Mouse (Mus musculus): ENCODE measurements around the gene Phf5a. TPM values are rescaled to one million over a fixed set of nuclear protein-coding genes. Genes with fewer than 3 reads are reported as not detected.

The Phf5a gene
- polyA plus RNA-seq, 2 experiments = 72.6 to 120 TPM

DNA sequence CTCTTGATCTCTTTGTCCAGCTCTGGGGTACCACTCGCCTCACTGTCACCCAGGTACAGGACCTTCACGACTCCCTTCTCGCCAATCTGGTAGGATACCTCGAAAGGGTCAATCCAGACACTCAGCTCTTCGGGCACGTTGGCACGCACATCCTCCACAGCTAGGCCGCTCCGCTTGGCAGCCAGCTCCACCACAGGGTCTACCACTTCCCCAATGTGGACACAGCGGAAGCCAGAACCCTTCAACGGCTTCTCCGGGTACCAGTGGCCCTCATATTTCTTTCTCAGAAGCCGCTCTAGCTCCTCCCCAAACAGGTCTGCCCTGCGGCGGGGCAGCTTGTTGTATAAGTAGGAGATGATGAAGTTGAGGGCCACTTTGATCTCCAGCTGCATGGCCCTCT lies 20.3 kb downstream of the Phf5a start:
- DNase-seq (ENCODE audit: low read depth in 3 of 3, low spot score in 3 of 3) (no peak), ATAC-seq (ENCODE audit: insufficient read depth) (no peak)
- 89% methylated on average over 15 of the region's 15 CpGs for WGBS (ENCODE audit: insufficient replicate concordance)
- H3K27ac ChIP-seq = no peak overlapping the region
- H3K27me3 ChIP-seq (ENCODE audit: control insufficient read depth, insufficient read depth, low read length) = no peaks in the 10 kb centered on the region
- H3K9ac ChIP-seq (replicated peaks) = no peak overlapping the region
- H3K4me2 ChIP-seq (ENCODE audit: low read depth) = no peak overlapping the region
- no peaks in the 10 kb centered on the region for H3K9me3 ChIP-seq (ENCODE audit: control insufficient read depth, low read length)
- peaks cover 4 to 9% of the 10 kb centered on the region in 2 experiments; a peak in 3 of 4 replicates for H3K4me1 ChIP-seq (replicated peaks; ENCODE audit: control insufficient read depth in 2 of 2, insufficient read depth in 2 of 2, low read length in 1 of 2)
- TF ChIP-seq EP300 (IDR thresholded peaks at IDR 0.05; ENCODE audit: low read depth) (no peak), CTCF (IDR thresholded peaks at IDR 0.05; ENCODE audit: low read depth) (no peak)
- peaks cover 31% of the 10 kb centered on the region for H3K36me3 ChIP-seq (replicated peaks; ENCODE audit: control insufficient read depth, insufficient read depth, low read depth)
- H3K4me3 ChIP-seq (ENCODE audit: insufficient read depth in 1 of 2, low read depth in 2 of 2, low read length in 2 of 2) = no peak overlapping the region

DNA sequence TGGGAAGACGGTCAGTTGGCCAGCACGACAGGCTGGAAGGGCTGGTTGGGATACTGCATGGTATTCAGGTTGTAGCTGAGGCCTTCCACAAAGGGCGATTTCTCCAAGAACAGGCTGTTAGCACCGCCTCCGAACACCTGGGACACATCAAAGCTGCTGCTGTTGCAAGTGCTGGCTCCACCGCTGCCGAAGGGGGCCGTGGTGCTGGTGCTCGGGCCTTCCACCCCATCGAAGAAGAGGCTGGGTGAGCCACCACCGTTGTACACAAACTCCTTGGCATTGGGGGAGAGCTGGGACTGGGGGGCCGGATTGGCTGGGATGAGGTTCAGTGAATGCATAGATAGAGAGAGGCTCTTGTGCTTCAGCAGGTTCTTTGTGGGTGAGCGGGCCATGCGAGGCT lies 21.0 kb downstream of the Phf5a start:
- Histone ChIP-seq H3K27me3 (ENCODE audit: control insufficient read depth, insufficient read depth, low read length) (no peaks in the 10 kb centered on the region), H3K36me3 (replicated peaks; ENCODE audit: control insufficient read depth, insufficient read depth, low read depth) (peaks cover 31% of the 10 kb centered on the region), H3K4me2 (ENCODE audit: low read depth) (no peak overlapping the region), H3K27ac (no peak overlapping the region), H3K9me3 (ENCODE audit: control insufficient read depth, low read length) (no peaks in the 10 kb centered on the region), H3K4me1 (replicated peaks; ENCODE audit: control insufficient read depth in 2 of 2, insufficient read depth in 2 of 2, low read length in 1 of 2) (peaks cover under 1 to 7% of the 10 kb centered on the region in 2 experiments; a peak in 3 of 4 replicates), H3K9ac (replicated peaks) (no peak overlapping the region), H3K4me3 (ENCODE audit: insufficient read depth in 1 of 2, low read depth in 2 of 2, low read length in 2 of 2) (no peak overlapping the region)
- 83% methylated on average over 14 of the region's 14 CpGs for whole genome bisulfite sequencing (ENCODE audit: insufficient replicate concordance)
- ATAC-seq (ENCODE audit: insufficient read depth) (no peak), DNase-seq (ENCODE audit: low read depth in 3 of 3, low spot score in 3 of 3) (no peak)
- no peak for TF ChIP-seq EP300 (IDR thresholded peaks at IDR 0.05; ENCODE audit: low read depth)
- no peak for TF ChIP-seq CTCF (IDR thresholded peaks at IDR 0.05; ENCODE audit: low read depth)

DNA sequence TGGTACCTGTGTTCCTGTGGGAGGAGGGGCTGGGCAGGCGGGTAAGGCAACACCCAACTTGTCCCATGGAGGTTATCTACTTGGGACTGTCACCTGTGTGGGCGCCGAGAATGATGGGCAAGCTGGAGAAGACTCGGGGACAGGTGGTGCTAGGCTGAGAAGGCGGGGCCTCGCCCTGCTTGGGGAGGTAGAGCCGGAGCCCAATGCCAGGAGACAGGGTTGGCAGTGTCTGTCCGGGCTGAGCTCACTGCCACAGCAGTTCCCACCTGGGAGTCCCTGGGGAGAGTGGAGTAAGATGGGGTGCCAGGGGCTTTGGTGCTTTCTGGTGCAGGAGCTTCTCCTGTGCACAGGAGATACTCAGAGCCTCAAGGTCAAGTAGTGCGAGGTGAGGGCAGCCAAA lies 22.6 kb downstream of the Phf5a start:
- no peak overlapping the region for H3K27ac ChIP-seq
- peaks cover 27% of the 10 kb centered on the region for H3K36me3 ChIP-seq (replicated peaks; ENCODE audit: control insufficient read depth, insufficient read depth, low read depth)
- H3K4me1 ChIP-seq (replicated peaks; ENCODE audit: control insufficient read depth in 2 of 2, insufficient read depth in 2 of 2, low read length in 1 of 2) = peaks cover 0 to 2% of the 10 kb centered on the region in 2 experiments; a peak in 1 of 4 replicates

DNA sequence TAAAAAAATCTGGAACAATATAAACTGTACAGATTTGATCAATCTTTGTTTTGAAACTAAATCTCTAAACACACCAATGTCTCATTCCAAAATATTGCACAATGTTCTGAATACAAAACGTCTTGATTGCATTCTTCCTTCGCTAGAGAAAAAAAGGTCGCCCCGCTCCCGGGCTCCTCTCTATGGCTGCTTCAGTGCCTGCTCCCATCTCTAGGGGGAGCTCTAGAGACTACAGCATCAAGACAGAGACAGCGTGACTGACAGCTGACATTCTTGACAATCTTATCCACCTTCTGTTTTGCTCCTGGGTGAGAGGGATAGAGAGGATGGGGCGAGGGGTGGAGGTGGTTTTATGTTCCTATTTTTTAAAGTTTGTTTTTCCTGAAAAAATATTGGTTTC lies 23.4 kb downstream of the Phf5a start:
- H3K4me3 ChIP-seq (ENCODE audit: insufficient read depth in 1 of 2, low read depth in 2 of 2, low read length in 2 of 2) = no peak overlapping the region
- H3K27me3 ChIP-seq (ENCODE audit: control insufficient read depth, insufficient read depth, low read length) = no peaks in the 10 kb centered on the region
- no peak for TF ChIP-seq EP300 (IDR thresholded peaks at IDR 0.05; ENCODE audit: low read depth)
- peak; percentile 89 for TF ChIP-seq CTCF (IDR thresholded peaks at IDR 0.05; ENCODE audit: low read depth)
- H3K9me3 ChIP-seq (ENCODE audit: control insufficient read depth, low read length) = no peaks in the 10 kb centered on the region
- DNase-seq (ENCODE audit: low read depth in 3 of 3, low spot score in 3 of 3) = peak; percentile 60 to 68 (median 68)
- peaks cover 26% of the 10 kb centered on the region for H3K36me3 ChIP-seq (replicated peaks; ENCODE audit: control insufficient read depth, insufficient read depth, low read depth)
- no peak overlapping the region for H3K27ac ChIP-seq
- WGBS (ENCODE audit: insufficient replicate concordance) = 37% methylated on average over 7 of the region's 7 CpGs
- 0 out of 2 replicates have a peak, but pooled peaks have one; percentile 38 for ATAC-seq (ENCODE audit: insufficient read depth)
- no peak overlapping the region for H3K9ac ChIP-seq (replicated peaks)
- no peaks in the 10 kb centered on the region; a peak in 1 of 4 replicates for H3K4me1 ChIP-seq (replicated peaks; ENCODE audit: control insufficient read depth in 2 of 2, insufficient read depth in 2 of 2, low read length in 1 of 2)
- H3K4me2 ChIP-seq (ENCODE audit: low read depth) = no peak overlapping the region

More for the DNA sequence above, 22.6 kb downstream of the Phf5a start:
- H3K4me2 ChIP-seq (ENCODE audit: low read depth) = no peak overlapping the region
- H3K9me3 ChIP-seq (ENCODE audit: control insufficient read depth, low read length) = no peaks in the 10 kb centered on the region
- TF ChIP-seq EP300 (IDR thresholded peaks at IDR 0.05; ENCODE audit: low read depth) (no peak), CTCF (IDR thresholded peaks at IDR 0.05; ENCODE audit: low read depth) (no peak)
- no peaks in the 10 kb centered on the region for H3K27me3 ChIP-seq (ENCODE audit: control insufficient read depth, insufficient read depth, low read length)
- no peak overlapping the region for H3K4me3 ChIP-seq (ENCODE audit: insufficient read depth in 1 of 2, low read depth in 2 of 2, low read length in 2 of 2)
- WGBS (ENCODE audit: insufficient replicate concordance) = 75% methylated on average over 9 of the region's 9 CpGs
- ATAC-seq (ENCODE audit: insufficient read depth) = no peak
- H3K9ac ChIP-seq (replicated peaks) = no peak overlapping the region
- no peak for DNase-seq (ENCODE audit: low read depth in 3 of 3, low spot score in 3 of 3)

DNA sequence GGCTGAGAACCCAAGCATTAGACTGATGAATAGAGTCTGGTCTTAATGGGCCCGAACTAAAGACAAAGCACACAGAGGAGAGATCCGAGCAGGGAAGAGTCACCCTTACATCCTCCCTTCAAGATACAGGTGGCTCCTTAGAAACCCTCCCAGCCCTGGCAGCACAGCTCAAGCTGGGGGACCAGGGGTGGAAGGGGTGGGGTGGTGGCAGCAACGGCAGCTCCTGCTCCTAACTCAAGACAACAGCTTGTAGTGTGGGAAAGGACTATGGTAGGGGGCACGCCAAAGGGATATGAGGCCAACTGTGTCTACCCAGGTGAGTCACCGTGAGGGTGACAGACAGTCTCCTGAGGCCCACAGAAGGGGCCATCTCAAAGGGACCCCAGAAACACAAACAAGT lies 23.9 kb downstream of the Phf5a start:
- no peaks in the 10 kb centered on the region; a peak in 1 of 4 replicates for H3K4me1 ChIP-seq (replicated peaks; ENCODE audit: control insufficient read depth in 2 of 2, insufficient read depth in 2 of 2, low read length in 1 of 2)
- no peak overlapping the region for H3K4me3 ChIP-seq (ENCODE audit: insufficient read depth in 1 of 2, low read depth in 2 of 2, low read length in 2 of 2)
- no peak for ATAC-seq (ENCODE audit: insufficient read depth)
- H3K9ac ChIP-seq (replicated peaks) = no peak overlapping the region
- no peaks in the 10 kb centered on the region for H3K9me3 ChIP-seq (ENCODE audit: control insufficient read depth, low read length)
- H3K27me3 ChIP-seq (ENCODE audit: control insufficient read depth, insufficient read depth, low read length) = no peaks in the 10 kb centered on the region
- no peak for DNase-seq (ENCODE audit: low read depth in 3 of 3, low spot score in 3 of 3)
- peaks cover 26% of the 10 kb centered on the region for H3K36me3 ChIP-seq (replicated peaks; ENCODE audit: control insufficient read depth, insufficient read depth, low read depth)
- 78% methylated on average over 5 of the region's 5 CpGs for WGBS (ENCODE audit: insufficient replicate concordance)
- no peak overlapping the region for H3K27ac ChIP-seq
- H3K4me2 ChIP-seq (ENCODE audit: low read depth) = no peak overlapping the region
- TF ChIP-seq EP300 (IDR thresholded peaks at IDR 0.05; ENCODE audit: low read depth) = no peak
